Mouse (Mus musculus) T-helper 1 cell (primary cell): Measurements from ENCODE around the gene Dbnl.

Experiments used
- in situ Hi-C: fragments of 300-600 bp; cut with MboI, MseI; formaldehyde crosslinking; loops from one replicate; pipeline ENCODE4 v1.15.1; 2025; ENCODE audit warnings: high pct_unique_total_duplicates

Gene Dbnl

DNA sequence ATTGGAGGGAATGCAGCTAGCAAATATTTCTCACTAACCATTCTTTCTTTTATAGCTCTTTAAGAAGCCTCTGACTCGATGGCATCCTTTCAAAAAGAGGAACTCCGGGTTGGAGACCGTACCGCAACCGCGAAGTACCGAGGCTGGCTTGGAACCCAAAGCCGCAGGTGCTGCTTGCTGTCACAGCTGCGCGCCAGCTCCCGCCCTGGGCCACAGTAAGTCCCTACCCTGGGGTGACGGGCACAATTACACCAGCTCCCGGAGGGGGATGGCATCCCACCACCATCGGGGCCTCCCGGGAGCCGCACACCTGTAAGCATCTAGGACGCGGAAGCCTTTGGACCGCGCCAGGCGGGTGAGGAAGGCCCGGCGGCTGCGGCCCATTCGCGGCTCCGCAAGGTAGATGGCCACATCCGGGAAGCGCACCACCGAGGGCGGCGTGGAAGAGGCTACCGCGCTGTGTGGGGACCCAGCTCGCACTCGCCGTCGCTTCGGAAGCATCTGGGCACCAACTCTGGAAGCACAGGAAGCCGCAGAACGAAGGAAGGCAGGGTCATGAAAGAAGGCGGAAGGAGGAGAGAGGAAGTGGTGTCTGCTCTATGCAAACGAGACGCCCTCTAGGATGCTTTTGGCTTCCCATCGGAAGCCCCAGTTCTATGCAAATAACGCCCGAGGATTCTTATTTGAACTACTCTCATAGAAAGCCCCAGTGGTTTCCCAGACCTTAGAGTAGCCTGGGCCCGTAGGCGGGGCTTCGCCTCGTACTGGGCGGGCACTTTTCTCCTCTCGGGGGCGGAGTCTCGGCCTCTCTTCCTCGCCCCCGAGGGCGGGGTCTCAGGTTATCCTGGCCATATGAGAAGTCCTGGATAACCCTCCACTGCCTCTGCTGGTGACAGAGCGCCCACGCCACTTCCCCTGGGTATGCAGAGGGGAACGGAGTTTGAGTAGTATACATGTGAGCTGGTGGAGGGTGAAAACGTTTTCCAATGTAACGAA lies 49.3 kb downstream of the Dbnl start, which contains the start of gene Polm:
Gene Polm (minus strand): TSS at position 766 of the 996 bp plus-strand sequence.
- in situ Hi-C loops: no loop called here

DNA sequence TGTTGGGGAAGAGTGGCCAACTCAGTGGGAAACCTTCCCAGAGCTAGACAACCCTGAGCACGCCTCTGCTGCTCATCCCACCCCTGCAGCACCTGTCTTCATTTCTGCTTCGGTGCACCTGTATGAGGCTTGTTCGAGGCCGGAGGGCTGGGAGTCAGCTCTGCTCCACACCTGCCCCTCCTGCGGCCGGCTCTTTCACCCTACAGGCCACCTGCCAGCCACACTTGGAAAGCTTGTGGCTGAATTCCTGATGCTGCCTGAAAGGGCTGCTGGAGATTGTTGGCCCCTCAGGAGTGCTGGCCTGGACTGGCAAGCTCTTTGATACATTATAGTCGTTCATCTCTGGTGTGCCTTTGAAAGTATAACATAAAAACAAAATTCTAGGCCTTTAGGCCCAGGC lies 52.1 kb downstream of the Dbnl start:
- in situ Hi-C loops: no loop called here

DNA sequence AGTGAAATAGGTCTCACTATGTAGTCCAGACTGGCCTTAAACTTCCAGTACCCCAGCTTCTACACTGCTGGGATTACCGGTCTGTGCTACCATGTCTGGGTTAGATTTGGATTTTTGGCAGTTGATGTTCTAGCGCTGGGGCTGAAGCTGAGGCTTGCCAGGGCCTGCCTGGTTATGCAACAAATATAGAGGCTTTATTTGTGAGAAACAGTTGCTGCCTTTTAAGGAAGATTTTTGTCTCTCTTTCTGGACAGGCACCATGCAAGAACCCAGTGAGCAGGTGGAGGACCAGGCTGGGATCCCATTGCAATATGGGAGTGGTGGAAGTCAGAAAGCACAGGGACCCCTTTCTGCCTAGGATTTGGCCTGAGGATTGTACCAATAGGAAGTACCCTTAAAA lies 53.5 kb downstream of the Dbnl start:
- in situ Hi-C loops: no loop called here

DNA sequence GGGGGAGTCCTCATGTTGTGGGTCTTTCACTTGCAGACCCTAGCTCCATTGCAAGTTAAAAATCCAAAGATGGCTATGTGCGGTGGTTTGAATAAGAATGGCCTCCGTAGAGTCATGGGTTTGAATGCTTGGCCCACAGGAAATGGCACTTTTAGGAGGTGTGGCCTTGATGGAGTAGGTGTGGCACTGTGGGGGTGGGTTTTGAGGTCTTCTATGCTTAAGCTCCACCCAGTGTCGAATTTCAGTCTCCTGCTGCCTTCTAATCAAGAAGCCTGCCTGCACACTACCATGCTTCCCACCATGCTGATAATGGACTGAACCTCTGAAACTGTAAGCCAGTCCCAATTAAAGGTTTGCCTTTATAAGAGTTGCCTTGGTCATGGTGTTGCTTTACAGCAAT lies 54.8 kb downstream of the Dbnl start:
- in situ Hi-C loops: no loop called here

DNA sequence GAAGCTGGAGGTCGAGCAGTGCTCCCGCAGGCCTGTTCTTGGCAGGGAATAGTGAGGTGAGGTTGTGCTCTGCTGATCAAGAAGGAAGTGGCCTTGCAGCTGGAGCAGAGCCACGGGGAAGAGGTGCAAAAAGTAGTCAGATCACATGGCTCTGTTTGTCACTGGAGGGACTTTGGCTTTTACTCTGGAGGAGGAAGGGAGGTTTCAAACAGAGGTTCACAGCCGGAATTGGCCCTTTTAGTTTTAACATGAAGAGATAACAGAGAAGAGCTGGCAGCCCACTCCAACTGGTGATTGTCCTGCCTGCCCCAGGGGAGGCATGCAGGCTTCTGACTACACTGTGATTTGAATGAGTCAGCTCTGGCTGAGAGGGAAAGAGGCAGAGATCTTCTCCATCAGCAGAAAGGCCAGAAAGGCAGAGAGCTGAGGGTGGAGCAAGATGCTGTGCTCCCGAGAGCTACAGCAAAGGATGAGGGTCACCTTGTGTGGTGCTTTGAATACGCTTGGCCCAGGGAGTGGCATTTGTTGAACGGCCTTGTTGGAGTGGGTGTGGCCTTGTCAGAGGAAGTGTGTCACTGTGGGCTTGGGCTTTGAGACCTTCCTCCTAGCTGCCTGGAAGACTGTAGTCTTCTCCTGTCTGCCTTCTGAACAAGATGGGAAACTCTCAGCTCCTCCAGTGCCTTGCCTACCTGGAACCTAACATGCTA lies 58.5 kb downstream of the Dbnl start:
- in situ Hi-C loops: loop anchor here (5.0 kb wide), 1 partner anchor 49 kb away; no protein-coding TSS in a partner anchor

DNA sequence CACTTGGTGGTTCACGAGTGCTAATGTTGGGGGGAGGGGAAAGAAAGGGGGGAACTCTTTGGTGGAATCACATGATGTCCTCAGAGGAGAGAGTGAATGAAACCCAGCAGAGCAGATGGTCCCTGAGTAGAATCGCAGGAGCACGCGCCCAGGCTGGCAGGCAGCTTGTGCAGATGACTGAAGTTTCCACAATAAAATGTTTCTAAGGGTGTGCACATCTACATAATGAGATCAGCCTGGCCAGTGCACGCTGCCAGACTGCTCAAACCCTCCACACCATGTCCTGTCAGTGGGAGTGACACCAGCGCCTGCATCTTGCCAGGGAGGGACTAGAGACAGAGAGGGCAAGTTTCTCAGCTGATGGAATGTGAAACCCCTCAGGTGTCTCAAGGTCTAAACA lies 60.5 kb downstream of the Dbnl start:
- in situ Hi-C loops: loop anchor here (5.0 kb wide), 1 partner anchor 51 kb away; no protein-coding TSS in a partner anchor

DNA sequence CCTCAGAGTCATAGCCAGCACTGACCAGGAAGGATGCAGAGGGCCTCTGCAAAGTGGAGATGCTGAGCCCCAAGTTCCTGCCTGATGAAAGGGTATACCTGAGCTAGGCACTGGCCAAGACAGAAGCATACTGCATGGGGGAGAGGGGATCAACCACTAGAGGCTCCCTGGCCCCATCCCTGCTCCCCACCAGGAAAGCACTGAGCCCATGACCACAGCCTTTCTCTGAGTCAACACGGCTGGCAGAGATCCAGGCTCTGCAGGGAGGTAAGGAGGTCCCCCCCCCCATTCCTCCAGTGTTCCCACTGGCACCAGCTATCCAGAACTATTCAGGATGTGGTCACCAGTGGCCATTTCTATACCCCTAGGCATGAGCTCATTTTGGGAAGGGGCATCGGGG lies 61.0 kb downstream of the Dbnl start:
- in situ Hi-C loops: loop anchor here (5.0 kb wide), 1 partner anchor 52 kb away; no protein-coding TSS in a partner anchor

DNA sequence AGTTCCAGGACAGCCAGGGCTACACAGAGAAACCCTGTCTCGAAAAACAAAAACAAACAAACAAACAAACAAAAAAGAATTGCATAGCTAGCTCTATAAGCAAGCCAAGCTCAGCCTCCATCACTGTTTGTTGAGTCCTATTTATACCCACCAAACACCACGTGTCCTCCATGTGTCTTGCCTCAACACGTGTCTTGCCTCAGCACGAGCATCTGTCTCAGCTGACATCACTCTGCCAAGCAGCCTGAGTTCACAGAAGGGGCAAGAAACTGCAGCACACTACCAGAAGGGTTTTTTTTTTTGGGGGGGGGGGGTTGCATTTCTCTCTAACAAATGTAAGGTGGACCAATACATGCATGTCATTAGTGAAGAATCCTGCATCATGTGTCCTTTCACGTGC lies 62.2 kb downstream of the Dbnl start:
- in situ Hi-C loops: loop anchor here (5.0 kb wide), 1 partner anchor 57 kb away; no protein-coding TSS in a partner anchor
